9 mouse cellular contexts compared by ENCODE assay signal in genomic region chr14:51092073-51092620, GRCm38 (mm10). TPM values are rescaled to one million over a fixed set of nuclear protein-coding genes. Genes with fewer than 3 reads are reported as not detected.
DNase-seq lines count a peak whose midpoint lies in the region; ATAC-seq lines count a peak whose summit lies in the region.
"Had no signal": no experiment of that assay in that cellular context is flagged by ENCODE, and none has a peak within 500 bp of the region (broad histone marks: within the 10 kb centered on the region; RNA-seq: fewer than 3 reads in every experiment).

No protein-coding gene starts in this region.

- no peak for ATAC-seq in heart, embryonic 14.5 days (ENCODE audit: insufficient number of reproducible peaks, insufficient read depth, low FRiP score, low read depth)
- no peak for ATAC-seq in embryonic facial prominence, embryonic 14.5 days (ENCODE audit: low read depth)
- no peak for ATAC-seq in liver, embryonic 13.5 days (ENCODE audit: low read depth)

- no peak overlapping the region for H3K9ac ChIP-seq in heart, embryonic 14.5 days (ENCODE audit: low read length)
- H3K9ac ChIP-seq in embryonic facial prominence, embryonic 14.5 days (ENCODE audit: low read depth, low read length), result peak overlapping the region; percentile 26; the same call in 1 of the 2 replicates
- no peak overlapping the region for H3K9ac ChIP-seq in liver, embryonic 13.5 days

- H3K36me3 ChIP-seq in heart, embryonic 14.5 days (ENCODE audit: control insufficient read depth, insufficient read depth, low read length), result no peaks in the 10 kb centered on the region
- no peaks in the 10 kb centered on the region for H3K36me3 ChIP-seq in embryonic facial prominence, embryonic 14.5 days (ENCODE audit: control insufficient read depth, insufficient read depth, low read length)
- no peaks in the 10 kb centered on the region for H3K36me3 ChIP-seq in liver, embryonic 13.5 days

- H3K4me1 ChIP-seq in heart, embryonic 14.5 days (ENCODE audit: control insufficient read depth in 2 of 2, insufficient read depth in 2 of 2, low read length in 2 of 2), result peaks cover 5 to 10% of the 10 kb centered on the region in 2 experiments; a peak in 3 of 4 replicates
- H3K4me1 ChIP-seq in embryonic facial prominence, embryonic 14.5 days (ENCODE audit: control insufficient read depth, insufficient read depth, low read length), result peaks cover 3% of the 10 kb centered on the region; the same call in 1 of the 2 replicates
- peaks cover 66% of the 10 kb centered on the region for H3K4me1 ChIP-seq in liver, embryonic 13.5 days (replicated peaks)

- peak overlapping the region in 1 of 2 experiments; percentile 78; a peak in 2 of 4 replicates for H3K4me3 ChIP-seq in heart, embryonic 14.5 days (ENCODE audit: control insufficient read depth in 1 of 2, insufficient read depth in 1 of 2, low read depth in 1 of 2, low read length in 2 of 2)
- peak overlapping the region; percentile 55 for H3K4me3 ChIP-seq in embryonic facial prominence, embryonic 14.5 days (ENCODE audit: low read depth, low read length)
- no peak overlapping the region for H3K4me3 ChIP-seq in liver, embryonic 13.5 days (replicated peaks)

- H3K27ac ChIP-seq in heart, embryonic 14.5 days (replicated peaks in 1 of 2; ENCODE audit: control insufficient read depth in 1 of 2, insufficient read depth in 1 of 2, low read depth in 2 of 2, low read length in 2 of 2), result no peak overlapping the region
- no peak overlapping the region for H3K27ac ChIP-seq in embryonic facial prominence, embryonic 14.5 days (replicated peaks; ENCODE audit: low read depth, low read length)
- H3K27ac ChIP-seq in liver, embryonic 13.5 days, result no peak overlapping the region

- DNase-seq in heart, adult 8-10 months (ENCODE audit: low spot score), result no peak
- peak; percentile 8 for DNase-seq in 3T3-L1 (ENCODE audit: low read depth, low spot score)
- no peak for DNase-seq in embryonic facial prominence, embryonic 14.5 days (ENCODE audit: low spot score)
- DNase-seq in liver, embryonic 13.5 days, result no peak
- DNase-seq in spleen, postnatal 10 days (ENCODE audit: low spot score in 2 of 2), result no peak
- DNase-seq in kidney, postnatal 10 days, result no peak
- DNase-seq in left cerebral cortex, postnatal 25 days (ENCODE audit: low spot score in 2 of 2), result no peak

- H3K9me3 ChIP-seq in heart, embryonic 14.5 days (ENCODE audit: control insufficient read depth, low read length), result no peaks in the 10 kb centered on the region
- H3K9me3 ChIP-seq in embryonic facial prominence, embryonic 14.5 days (ENCODE audit: control insufficient read depth, low read length), result no peaks in the 10 kb centered on the region
- H3K9me3 ChIP-seq in liver, embryonic 13.5 days (replicated peaks), result no peaks in the 10 kb centered on the region

- H3K27me3 ChIP-seq in heart, embryonic 14.5 days (ENCODE audit: control insufficient read depth, insufficient read depth, low read length), result no peaks in the 10 kb centered on the region
- no peaks in the 10 kb centered on the region for H3K27me3 ChIP-seq in embryonic facial prominence, embryonic 14.5 days (replicated peaks; ENCODE audit: control insufficient read depth, insufficient read depth, low read length)
- H3K27me3 ChIP-seq in liver, embryonic 13.5 days, result no peaks in the 10 kb centered on the region

- 48% methylated on average over 8 of the region's 8 CpGs for WGBS in heart, embryonic 14.5 days
- 42% methylated on average over 8 of the region's 8 CpGs for WGBS in embryonic facial prominence, embryonic 14.5 days
- WGBS in liver, embryonic 13.5 days (ENCODE audit: insufficient replicate concordance), result 44% methylated on average over 8 of the region's 8 CpGs

- peak overlapping the region; percentile 82 for H3K4me2 ChIP-seq in heart, embryonic 14.5 days (ENCODE audit: low read length)
- H3K4me2 ChIP-seq in embryonic facial prominence, embryonic 14.5 days (ENCODE audit: low read depth, low read length), result peak overlapping the region; percentile 67
- peak overlapping the region; percentile 86 for H3K4me2 ChIP-seq in liver, embryonic 13.5 days

- intact Hi-C loops in left cerebral cortex, postnatal 25 days (cut with DNase I), result loop anchor here (10.0 kb wide), 1 partner anchor 1163 kb away; the partner anchor contains the start of gene Chd8

RNA-seq across cellular contexts. Expression of gene Ang, which starts 1.2 kb away (rescaled TPM):
- 3.8 and 4.8 TPM in 2 replicates for polyA plus RNA-seq in heart, embryonic 14.5 days (2014; fragmentation: Nextera tagmentation; extraction: Ambion mirVana)
- total RNA-seq in heart, adult 8-10 months (2022), result 1 to 10 TPM; 3.6 to 9.2 (median 4.9) TPM
- 8.8 and 10.3 TPM in 2 replicates for polyA plus RNA-seq in embryonic facial prominence, embryonic 14.5 days (2014; fragmentation: Nextera tagmentation; extraction: Ambion mirVana)
- polyA plus RNA-seq in liver, embryonic 13.5 days (2015; fragmentation: Nextera tagmentation; extraction: Ambion mirVana), result 3.7 and 4.6 TPM in 2 replicates
- total RNA-seq in left cerebral cortex, postnatal 25 days (2021), result 1 to 10 TPM; 6.3 to 6.4 TPM

RNA-seq across cellular contexts. Expression of gene Rnase4, which starts 1.3 kb away (rescaled TPM):
- polyA plus RNA-seq in heart, embryonic 14.5 days (2014; fragmentation: Nextera tagmentation; extraction: Ambion mirVana), result 25.0 and 29.7 TPM in 2 replicates
- total RNA-seq in heart, adult 8-10 months (2022), result 10 to 100 TPM; 38.7 to 52.9 (median 46.5) TPM
- 63.8 and 73.0 TPM in 2 replicates for polyA plus RNA-seq in embryonic facial prominence, embryonic 14.5 days (2014; fragmentation: Nextera tagmentation; extraction: Ambion mirVana)
- 14.1 and 15.7 TPM in 2 replicates for polyA plus RNA-seq in liver, embryonic 13.5 days (2015; fragmentation: Nextera tagmentation; extraction: Ambion mirVana)
- 10 to 100 TPM; 20.5 to 21.8 TPM for total RNA-seq in left cerebral cortex, postnatal 25 days (2021)

RNA-seq across cellular contexts. Expression of gene Olfr750, which starts 17.9 kb away (rescaled TPM):
- not detected in 2 replicates for polyA plus RNA-seq in heart, embryonic 14.5 days (2014; fragmentation: Nextera tagmentation; extraction: Ambion mirVana)
- total RNA-seq in heart, adult 8-10 months (2022), result not detected
- not detected in 2 replicates for polyA plus RNA-seq in embryonic facial prominence, embryonic 14.5 days (2014; fragmentation: Nextera tagmentation; extraction: Ambion mirVana)
- polyA plus RNA-seq in liver, embryonic 13.5 days (2015; fragmentation: Nextera tagmentation; extraction: Ambion mirVana), result not detected in 2 replicates
- total RNA-seq in left cerebral cortex, postnatal 25 days (2021), result not detected
- total RNA-seq: layer of hippocampus, postnatal 14 days had no signal

RNA-seq across cellular contexts. Expression of gene Eddm3b, which starts 22.1 kb away (rescaled TPM):
- polyA plus RNA-seq in heart, embryonic 14.5 days (2014; fragmentation: Nextera tagmentation; extraction: Ambion mirVana), result not detected in 2 replicates
- not detected for total RNA-seq in heart, adult 8-10 months (2022)
- not detected in 2 replicates for polyA plus RNA-seq in embryonic facial prominence, embryonic 14.5 days (2014; fragmentation: Nextera tagmentation; extraction: Ambion mirVana)
- polyA plus RNA-seq in liver, embryonic 13.5 days (2015; fragmentation: Nextera tagmentation; extraction: Ambion mirVana), result not detected in 2 replicates
- total RNA-seq in left cerebral cortex, postnatal 25 days (2021), result not detected
- total RNA-seq: layer of hippocampus, postnatal 14 days had no signal

RNA-seq across cellular contexts. Expression of gene Rnase6, which starts 31.6 kb away (rescaled TPM):
- polyA plus RNA-seq in heart, embryonic 14.5 days (2014; fragmentation: Nextera tagmentation; extraction: Ambion mirVana), result 0.24 and 1.0 TPM in 2 replicates
- under 1 TPM; 0.16 to 0.63 (median 0.33) TPM for total RNA-seq in heart, adult 8-10 months (2022)
- polyA plus RNA-seq in embryonic facial prominence, embryonic 14.5 days (2014; fragmentation: Nextera tagmentation; extraction: Ambion mirVana), result 1.3 TPM in 2 replicates
- polyA plus RNA-seq in liver, embryonic 13.5 days (2015; fragmentation: Nextera tagmentation; extraction: Ambion mirVana), result 2.6 and 2.7 TPM in 2 replicates
- total RNA-seq in left cerebral cortex, postnatal 25 days (2021), result under 1 TPM in 1 of 2 experiments, not detected in 1; 0.32 TPM
